Mouse (Mus musculus): ENCODE data around the gene Gm21887.
"Not testable (repeated sequence)": the region's sequence is repeated elsewhere in the genome, so short reads cannot be mapped to it uniquely, and the experiment has no call there.

DNA sequence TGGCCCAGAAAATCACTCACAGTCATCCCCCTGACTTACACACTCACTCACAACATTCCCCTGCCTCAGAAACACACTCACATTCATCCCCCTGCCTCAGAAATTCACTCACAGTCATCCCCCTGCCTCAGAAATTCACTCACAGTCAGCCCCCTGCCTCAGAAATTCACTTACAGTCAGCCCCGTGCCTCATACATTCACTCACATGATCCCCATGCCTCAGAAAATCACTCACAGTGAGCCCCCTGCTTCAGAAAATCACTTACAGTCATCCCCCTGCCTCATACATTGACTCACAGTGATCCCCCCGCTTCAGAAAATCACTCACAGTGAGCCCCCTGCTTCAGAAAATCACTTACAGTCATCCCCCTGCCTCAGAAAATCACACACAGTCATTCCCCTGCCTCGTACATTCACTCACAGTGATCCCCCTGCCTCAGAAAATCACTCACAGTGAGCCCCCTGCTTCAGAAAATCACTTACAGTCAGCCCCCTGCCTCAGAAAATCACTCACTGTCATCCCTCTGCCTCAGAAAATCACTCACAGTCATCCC, 2.7 kb upstream of the Gm21887 start:
- TF ChIP-seq GATA1 (IDR thresholded peaks at IDR 0.05; ENCODE audit: low read depth, low read length); CTCF (IDR thresholded peaks at IDR 0.05 in 2 of 3, conservative IDR thresholded peaks at IDR 0.05 in 1 of 3; ENCODE audit: control insufficient read depth in 1 of 3, insufficient read depth in 1 of 3, low read depth in 2 of 3, low read length in 3 of 3, poor library complexity in 1 of 3, severe bottlenecking in 1 of 3); MAFK (IDR thresholded peaks at IDR 0.05; ENCODE audit: borderline replicate concordance, low read depth, low read length); EP300 (IDR thresholded peaks at IDR 0.05; ENCODE audit: low read depth in 1 of 2, low read length in 2 of 2): not testable (repeated sequence)

All from MEL (cell line).